Mouse (Mus musculus): ENCODE results near the gene A030005K14Rik. TPM values are rescaled to one million over a fixed set of nuclear protein-coding genes. Genes with fewer than 3 reads are reported as not detected.

The A030005K14Rik gene
- not detected for total RNA-seq (2021)
- long read RNA-seq, experiment 1 = 0 reads
- long read RNA-seq, experiment 2 = 0 reads

GRCm38 (mm10) chr1:83059278-83059677 is at the start of gene A030005K14Rik:
Gene A030005K14Rik (minus strand): TSS chr1:83059378.
- DNase-seq (ENCODE audit: low spot score in 2 of 2) = no peak

GRCm38 (mm10) chr1:83107410-83107978 is 48.3 kb upstream of the A030005K14Rik start:
- DNase-seq (ENCODE audit: low spot score in 2 of 2) = no peak

GRCm38 (mm10) chr1:83105464-83105863 is 46.3 kb upstream of the A030005K14Rik start:
- DNase-seq (ENCODE audit: low spot score in 2 of 2) = no peak

DNA sequence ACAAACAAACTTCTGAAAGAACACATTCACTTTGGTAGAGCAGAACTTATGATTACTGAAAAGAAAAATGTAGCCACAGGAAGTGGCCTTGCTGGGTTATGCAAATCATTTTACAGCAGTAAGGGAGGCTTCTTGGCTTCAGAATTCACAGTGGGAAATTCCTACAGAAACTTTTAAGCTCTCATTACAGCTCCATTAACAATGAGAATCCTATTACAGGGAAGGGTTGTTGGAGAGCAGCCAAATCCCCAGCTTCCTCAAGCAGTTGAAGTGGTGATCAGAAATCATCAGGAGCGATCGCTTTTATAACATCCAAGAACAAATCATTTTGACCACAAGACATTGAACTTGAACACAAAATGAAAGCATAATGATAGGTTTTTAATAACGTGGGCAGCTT is 42.7 kb upstream of the A030005K14Rik start:
- DNase-seq (ENCODE audit: low spot score in 2 of 2) = no peak

DNA sequence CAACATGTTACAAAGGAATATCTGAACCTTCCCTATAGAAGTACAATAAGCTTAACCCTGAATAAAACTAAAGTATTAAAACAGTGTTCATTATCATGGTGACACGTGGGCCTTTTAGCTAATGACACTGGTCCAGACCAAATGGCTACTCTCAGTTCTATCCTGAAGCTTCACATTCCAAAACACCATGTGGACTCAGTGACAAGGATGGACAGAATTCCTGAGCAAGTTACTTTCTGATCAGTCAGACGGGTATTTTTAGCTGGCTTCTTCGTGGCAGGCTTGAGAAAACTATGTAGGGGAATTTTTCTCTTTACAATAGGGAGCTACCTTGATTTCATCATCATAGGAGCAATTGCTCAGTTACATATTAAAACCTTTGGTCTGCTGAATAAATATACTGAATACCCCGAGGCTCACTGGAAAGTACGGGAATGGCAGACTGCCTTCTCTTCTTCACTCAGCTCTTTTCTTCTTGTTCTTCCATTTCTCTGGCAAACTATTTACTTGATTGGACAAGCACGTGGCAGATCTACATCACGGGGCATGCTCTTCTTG is 40.5 kb upstream of the A030005K14Rik start:
- no peak for DNase-seq (ENCODE audit: low spot score in 2 of 2)

DNA sequence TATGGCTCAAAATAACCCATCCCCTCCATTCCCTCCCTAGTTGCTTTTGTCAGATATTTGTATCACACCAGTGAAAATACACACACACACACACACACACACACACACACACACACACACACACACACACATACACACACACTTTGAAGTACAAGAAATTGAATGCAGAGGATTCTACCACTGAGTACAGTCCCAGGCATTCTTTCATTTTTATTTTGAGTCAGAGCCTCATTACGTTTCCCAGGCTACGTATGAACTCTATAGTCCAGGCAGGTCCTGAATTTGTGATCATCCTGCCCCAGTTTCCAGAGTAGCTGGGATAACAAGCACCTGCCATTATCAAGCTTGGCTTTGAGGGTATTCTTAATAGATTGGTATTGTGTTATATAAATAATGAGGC is 40.0 kb upstream of the A030005K14Rik start:
- DNase-seq (ENCODE audit: low spot score in 2 of 2) = no peak

DNA sequence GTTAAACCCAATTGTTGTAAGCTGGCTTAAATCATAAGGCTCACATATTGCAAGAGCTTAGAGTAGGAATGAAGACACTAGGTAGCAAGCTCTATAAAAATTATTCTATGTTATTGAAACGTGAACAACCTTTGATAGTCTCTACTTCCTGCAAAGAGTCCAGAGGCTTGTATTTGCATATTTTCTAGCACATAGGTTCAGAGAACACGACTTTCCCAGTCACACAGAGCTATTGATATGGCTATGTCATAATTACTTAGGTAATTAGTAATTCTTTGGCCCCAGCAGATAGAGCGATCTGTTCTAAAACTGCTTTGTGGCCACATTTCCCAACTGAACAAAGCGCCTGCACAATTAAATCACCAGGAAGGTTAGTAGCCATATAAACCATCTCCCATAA is 37.8 kb upstream of the A030005K14Rik start:
- no peak for DNase-seq (ENCODE audit: low spot score in 2 of 2)

DNA sequence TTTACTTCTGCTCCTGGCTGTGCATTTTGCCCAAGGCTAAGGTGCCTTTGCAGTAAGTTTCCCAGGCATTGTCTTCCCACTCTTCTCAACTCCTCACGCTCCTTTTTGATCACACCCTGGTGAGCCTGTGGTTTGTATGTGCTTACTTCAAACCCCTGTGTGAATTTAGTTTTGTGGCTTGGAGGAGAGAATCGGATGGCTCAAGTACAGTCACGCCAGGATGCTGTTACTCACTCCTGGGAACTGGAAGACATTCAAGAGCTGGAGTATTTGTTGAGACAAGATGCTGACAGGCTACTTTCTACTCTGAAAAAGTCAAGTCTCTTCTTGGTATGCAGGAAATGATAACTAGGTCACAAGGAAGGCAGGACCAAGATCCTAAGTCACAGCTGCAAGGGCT is 32.1 kb upstream of the A030005K14Rik start:
- DNase-seq (ENCODE audit: low spot score in 2 of 2) = no peak

DNA sequence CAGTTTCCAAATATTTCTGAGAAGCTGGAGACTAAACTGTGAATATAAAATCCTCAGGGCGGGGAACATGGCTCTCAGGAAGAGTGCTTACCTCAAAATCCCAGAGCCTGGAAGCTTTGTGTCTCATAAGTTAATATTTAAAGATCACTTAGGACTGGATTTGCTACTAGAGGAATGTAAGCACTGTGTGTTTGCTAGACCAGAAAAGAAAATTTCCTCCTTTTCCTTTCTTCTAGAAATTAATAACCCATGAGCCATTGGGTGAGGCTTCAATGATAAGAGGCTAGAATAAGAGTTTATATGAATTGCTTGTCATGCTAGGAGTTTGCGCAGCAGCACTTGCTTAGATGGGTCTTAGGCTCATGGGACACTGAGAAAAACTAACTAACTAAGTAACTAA is 25.6 kb upstream of the A030005K14Rik start:
- no peak for DNase-seq (ENCODE audit: low spot score in 2 of 2)

GRCm38 (mm10) chr1:83077016-83077415 is 17.8 kb upstream of the A030005K14Rik start:
- DNase-seq (ENCODE audit: low spot score in 2 of 2) = no peak

DNA sequence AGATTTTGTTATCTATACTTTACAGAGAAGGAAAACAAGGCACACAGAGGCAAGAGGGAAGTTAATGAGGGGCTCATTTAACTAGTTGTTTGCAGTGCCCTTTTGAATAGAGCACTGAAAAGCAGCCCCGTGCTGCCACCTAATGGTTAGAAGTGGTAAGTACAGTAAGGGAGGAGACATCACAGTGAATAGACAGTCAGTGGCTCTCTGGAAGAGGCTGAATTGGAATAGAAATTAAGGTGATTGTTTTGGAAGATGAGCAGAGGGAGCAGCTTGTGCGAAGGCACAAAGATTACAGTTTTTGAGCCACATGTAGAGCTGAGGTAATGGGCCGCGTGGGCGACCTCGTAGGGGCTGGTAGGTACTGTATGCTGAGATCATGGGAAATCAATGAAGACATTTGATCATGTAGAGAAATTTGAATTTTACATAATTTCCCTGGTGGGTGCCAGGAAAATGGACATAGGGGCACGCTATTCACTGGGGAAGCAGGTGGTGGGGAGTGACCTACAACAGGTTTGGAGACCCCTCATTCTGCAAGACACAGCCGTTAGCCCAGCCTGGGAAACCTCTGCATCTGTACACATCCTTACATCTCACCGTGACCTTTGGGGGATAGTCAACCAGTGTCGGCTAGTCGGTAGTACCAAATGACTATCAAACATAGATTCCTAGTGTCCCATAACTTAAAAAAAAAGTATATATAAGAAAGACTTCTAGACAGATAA is 17.2 kb upstream of the A030005K14Rik start:
- no peak for DNase-seq (ENCODE audit: low spot score in 2 of 2)

DNA sequence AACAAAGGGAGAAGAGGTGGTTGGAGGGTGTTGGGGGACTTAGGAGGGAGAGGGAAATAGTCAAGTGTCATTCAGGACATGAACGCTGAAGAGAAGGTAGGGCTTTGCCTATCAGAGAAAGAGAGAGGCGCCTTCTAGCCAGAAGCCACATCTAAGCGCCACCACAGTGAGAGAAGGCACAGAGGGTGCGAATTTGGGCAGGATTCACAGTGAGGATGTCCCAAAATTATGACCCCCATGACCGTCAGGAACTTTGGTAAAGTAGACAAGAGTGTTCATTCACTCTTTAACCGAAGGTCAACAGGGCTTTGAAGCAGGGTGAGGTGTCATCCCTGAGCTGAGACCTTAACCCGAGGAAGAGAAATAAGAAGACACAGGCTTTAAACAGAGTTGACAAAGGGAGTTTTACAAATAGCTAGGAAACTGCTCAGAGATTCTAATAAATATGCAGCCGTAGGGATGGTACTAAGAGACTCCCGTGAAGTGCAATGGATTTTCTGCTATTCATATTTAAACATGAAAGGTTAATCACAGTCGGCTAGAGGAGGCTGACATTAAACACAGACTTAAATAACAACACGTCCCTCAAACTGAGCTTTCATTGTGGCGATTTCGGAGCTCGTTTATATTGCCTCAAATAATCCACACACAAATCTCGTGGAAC is 16.5 kb upstream of the A030005K14Rik start:
- DNase-seq (ENCODE audit: low spot score in 2 of 2) = no peak

DNA sequence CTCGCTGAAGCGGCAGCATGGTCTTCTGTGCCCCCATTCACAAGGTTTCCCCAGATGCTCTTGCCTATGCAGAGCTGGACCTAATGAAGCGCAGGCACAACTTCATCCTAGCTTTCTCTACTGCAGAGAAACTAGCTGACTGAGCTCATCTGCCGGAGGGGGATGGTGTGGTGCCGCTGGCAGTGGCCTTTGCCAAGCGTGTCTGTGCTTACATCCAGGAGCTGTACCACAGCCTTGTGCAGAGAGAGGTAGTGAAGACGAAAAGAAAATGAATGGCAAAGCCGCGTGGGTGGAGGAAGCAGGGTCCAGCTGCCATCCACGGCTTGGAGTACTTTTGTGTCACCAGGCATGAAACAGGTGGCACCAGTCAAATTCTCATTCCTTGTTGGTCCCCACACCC is 8.0 kb upstream of the A030005K14Rik start:
- DNase-seq (ENCODE audit: low spot score in 2 of 2) = no peak

GRCm38 (mm10) chr1:83066577-83066976 is 7.4 kb upstream of the A030005K14Rik start:
- no peak for DNase-seq (ENCODE audit: low spot score in 2 of 2)

- DNase-seq (ENCODE audit: low spot score in 2 of 2) = no peak
These were observed 5.7 kb upstream of the A030005K14Rik start for GRCm38 (mm10) chr1:83064851-83065250.

- DNase-seq (ENCODE audit: low spot score in 2 of 2) = no peak
These were observed 1.5 kb upstream of the A030005K14Rik start, which contains the start of gene Krtap28-13 for GRCm38 (mm10) chr1:83060643-83061042. Gene Krtap28-13 (plus strand): TSS chr1:83060930.

- no peak for DNase-seq (ENCODE audit: low spot score in 2 of 2)
These were observed 697 bp downstream of the A030005K14Rik start for GRCm38 (mm10) chr1:83058481-83058880.

GRCm38 (mm10) chr1:83044882-83045427 is 14.2 kb downstream of the A030005K14Rik start, which contains the start of gene Gm47969:
Gene Gm47969 (plus strand): TSS chr1:83044932.
- no peak for DNase-seq (ENCODE audit: low spot score in 2 of 2)

- no peak for DNase-seq (ENCODE audit: low spot score in 2 of 2)
These were observed 16.8 kb downstream of the A030005K14Rik start, which contains the start of gene Krtap28-10 for GRCm38 (mm10) chr1:83042380-83042779. Gene Krtap28-10 (minus strand): TSS chr1:83042480.

GRCm38 (mm10) chr1:83039080-83039479 is 20.1 kb downstream of the A030005K14Rik start:
- DNase-seq (ENCODE audit: low spot score in 2 of 2) = no peak

DNA sequence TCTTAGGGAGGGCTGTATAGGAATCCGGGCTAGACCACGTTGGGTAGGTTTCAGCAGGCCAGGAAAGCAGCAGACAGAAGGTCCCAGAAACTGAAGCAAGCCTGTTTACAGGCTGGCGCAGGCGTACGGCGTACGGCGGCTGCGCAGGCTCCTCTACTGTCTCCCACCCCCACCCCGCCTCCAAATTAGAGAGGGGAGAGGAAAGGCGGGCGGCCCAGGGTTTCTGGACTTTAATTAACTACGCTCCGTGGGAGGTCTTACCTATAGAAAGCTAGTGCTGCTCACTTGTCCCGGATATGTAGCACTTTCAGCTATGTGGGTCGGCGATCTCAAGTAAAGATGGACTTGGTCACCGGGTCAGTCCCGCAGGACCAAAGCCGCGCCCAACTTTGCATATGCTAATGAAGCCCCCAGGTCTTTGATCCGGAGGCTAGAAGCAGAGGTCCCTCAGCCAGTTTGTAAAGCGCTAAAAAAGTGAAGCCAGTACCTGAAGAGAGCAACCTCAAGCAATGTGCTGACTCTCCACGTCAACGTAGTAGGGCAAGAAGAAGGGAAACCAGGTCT is 21.0 kb downstream of the A030005K14Rik start, which contains the start of gene Slc19a3:
Slc19a3 (minus strand) TSS at position 340 of the 564 bp plus-strand sequence.
- DNase-seq (ENCODE audit: low spot score in 2 of 2) = no peak
